Mouse (Mus musculus): ENCODE measurements around the gene Fndc3b.
"Not testable (repeated sequence)": the region's sequence is repeated elsewhere in the genome, so short reads cannot be mapped to it uniquely, and the experiment has no call there.

The Fndc3b gene

DNA sequence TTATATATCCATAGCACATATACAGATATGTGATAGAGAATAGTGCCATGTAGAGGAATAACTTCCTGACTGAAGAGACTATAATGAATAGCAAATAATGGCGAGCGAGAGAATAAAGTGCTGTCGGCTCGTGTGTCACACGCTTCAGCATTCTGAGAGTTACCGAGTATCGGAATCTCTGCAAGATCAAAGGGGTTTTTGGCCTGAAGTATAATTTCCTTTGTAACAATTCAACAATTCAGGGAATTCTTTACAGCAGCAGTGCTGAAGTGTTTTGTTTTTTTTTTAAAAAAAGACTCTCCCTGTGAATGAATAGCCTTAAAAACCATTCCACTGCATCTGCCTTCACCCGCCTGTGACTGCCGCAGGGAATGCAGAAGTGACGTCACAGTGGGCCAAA, 294.3 kb downstream of the Fndc3b start:
- DNase-seq (ENCODE audit: low spot score in 2 of 2), result no peak

DNA sequence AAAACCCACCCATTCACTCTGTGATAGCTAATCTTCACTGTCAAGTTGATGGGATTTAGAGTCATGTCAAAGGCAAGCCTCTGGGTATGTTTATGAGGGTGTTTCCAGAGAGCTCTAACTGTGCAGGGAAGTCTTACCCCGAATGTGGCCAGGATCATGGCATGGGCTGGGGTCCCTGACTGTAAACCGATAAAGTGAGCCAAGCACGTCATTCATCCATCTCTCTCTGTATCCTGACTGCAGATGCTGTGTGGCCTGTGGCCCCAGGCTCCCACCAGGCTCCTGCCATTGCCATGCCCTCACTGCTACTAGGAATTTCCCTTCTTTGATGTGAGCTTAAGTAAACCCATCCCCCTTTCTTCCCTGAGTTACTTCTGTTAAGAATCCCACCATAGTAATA, 297.5 kb downstream of the Fndc3b start:
- DNase-seq (ENCODE audit: low spot score in 2 of 2), result no peak

DNA sequence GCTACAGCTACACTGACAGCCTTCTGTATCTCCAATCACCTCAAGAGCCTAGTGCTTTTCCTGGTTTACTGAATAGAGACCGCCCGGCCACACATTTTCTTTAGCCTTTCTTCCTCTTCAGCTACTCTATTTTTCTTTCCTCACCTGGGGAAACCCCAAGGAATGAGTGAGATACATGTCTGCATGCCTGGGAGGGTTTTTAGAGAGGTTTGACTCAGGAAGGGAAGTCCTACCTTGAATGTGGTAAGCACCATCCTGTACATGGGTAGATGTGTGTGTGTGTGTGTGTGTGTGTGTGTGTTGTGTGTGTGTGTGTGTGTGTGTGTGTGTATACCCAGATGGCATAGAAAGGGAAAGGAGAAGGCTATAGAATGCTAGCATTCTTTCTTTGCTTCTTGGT, 299.8 kb downstream of the Fndc3b start:
- DNase-seq (ENCODE audit: low spot score in 2 of 2), result no peak

DNA sequence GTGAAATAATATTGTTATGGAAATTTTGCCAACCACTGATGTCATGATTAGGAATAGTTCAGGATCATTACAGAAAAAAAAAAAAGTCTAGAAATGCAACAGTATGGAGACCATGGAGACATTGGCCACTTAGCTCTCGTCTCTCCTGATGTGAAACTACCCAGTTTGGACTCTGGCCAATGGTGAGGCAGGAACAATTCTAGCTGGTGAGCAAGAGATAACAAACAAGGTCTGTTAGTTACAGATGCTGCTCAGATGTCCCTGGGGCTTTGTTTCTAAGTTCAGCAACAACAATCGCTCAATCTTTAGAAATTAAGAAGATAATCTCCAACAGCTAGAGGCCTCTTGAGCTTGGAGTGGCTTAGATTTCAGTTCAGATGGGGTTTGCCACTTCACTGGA, 302.5 kb downstream of the Fndc3b start:
- no peak for DNase-seq (ENCODE audit: low spot score in 2 of 2)

DNA sequence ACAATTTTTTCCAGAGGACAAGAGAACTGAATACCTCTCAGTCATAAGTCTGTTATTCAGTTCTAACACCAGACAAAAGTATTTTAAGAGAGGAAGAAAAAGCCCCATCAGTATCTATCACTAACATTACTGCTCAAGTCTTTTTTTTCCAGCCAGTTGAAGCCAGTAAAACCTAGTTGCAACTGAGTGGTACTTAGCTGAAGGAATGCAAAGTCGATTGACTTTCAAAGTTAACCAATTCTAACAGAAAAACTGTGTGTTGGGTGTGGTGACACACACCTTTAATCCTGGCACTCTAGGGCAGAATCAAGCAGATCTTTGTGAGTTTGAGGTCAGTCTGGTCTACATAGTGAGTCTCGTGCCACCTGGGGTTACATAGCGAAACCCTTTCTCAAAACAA, 304.7 kb downstream of the Fndc3b start:
- no peak for DNase-seq (ENCODE audit: low spot score in 2 of 2)

DNA sequence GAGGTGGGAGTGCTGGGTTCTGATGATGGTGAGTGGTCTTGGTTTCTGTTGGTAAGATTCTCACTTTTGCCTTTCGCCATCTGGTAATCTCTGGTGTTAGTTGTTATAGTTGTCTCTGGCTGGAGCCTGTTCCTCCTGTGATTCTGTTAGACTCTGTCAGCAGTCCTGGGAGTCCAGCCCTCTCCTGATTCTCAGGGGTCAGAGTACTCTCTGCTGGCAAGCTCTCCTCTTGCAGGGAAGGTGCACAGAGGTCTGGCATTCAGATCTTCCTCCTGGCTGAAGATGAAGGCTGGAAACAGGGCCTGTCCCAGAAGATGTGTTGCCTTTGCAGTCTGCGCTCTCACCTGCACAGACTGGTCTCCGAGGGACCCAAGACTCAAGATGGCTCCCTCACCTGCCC, 310.1 kb downstream of the Fndc3b start:
- not testable (repeated sequence) for DNase-seq (ENCODE audit: low spot score in 2 of 2)

DNA sequence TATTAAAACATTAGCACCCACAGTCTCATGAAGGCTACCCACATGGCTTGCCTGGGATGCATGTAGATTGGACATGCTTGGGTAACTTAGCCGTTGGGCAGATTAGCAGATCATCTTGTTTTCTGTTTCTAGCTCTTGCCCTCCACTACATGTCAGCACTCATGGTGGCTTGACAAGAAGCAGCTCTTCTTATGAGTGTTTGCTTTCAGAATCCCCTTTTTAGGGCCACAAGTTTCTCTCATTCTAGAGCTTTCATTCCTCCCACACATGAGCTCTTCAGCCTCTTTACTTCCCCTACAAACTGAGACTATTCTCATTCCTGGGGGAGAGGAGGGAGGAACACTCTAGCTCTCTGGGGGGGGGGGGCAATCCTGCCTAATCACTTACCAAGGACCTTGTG, 321.2 kb downstream of the Fndc3b start:
- DNase-seq (ENCODE audit: low spot score in 2 of 2), result no peak

DNA sequence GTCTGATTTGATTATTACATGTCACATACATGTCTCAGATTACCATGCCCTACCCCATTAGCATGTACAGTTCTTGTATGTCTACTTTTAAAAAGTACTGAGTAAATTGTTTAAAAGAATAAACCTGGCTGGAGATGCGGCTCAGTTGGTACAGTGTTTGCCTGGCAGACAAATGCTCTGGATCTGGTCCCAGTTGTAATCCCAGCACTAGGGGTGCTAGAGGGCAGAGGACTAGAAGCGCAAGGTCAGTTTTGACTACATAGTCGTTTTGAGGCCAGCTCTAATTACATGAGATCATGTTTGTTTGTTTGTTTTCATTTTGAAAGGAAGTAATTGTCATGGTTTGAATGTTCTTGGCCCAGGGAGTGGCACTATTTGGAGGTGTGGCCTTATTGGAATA, 326.3 kb downstream of the Fndc3b start:
- DNase-seq (ENCODE audit: low spot score in 2 of 2), result no peak

DNA sequence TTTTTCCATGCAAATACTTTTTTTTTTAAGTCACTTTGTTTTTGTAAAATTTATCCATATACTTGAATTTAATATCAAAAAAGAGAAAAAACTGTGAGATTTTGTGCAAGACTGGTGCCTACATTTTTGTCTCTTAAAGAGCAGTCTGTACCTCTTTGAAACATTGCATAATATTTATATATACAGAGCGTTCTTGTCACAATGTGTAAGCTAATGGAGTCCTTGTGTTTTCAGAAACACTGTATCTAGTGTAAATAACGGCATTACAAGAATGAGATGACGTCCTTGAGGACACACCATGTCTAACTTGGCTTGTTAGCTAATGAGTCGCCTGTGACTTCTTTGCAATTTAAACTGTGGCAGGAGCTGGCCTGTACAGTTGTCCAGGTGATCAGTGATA, 333.2 kb downstream of the Fndc3b start:
- DNase-seq (ENCODE audit: low spot score in 2 of 2), result no peak

DNA sequence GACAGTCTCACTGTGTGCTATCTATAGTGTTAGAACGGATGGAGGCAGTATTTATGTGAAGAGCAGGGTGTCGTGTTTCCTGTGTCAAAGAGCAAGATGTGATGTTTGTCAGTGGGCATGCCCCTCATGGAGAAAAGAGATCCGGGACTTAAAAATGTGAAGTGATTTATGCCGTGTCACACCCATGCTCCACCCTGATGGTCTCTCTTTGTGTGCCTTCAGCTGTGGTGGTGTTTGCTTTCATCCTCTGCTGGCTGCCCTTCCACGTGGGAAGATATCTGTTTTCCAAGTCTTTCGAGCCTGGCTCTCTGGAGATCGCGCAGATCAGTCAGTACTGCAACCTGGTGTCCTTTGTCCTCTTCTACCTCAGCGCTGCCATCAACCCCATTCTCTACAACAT, 336.7 kb downstream of the Fndc3b start:
- DNase-seq (ENCODE audit: low spot score in 2 of 2), result no peak

DNA sequence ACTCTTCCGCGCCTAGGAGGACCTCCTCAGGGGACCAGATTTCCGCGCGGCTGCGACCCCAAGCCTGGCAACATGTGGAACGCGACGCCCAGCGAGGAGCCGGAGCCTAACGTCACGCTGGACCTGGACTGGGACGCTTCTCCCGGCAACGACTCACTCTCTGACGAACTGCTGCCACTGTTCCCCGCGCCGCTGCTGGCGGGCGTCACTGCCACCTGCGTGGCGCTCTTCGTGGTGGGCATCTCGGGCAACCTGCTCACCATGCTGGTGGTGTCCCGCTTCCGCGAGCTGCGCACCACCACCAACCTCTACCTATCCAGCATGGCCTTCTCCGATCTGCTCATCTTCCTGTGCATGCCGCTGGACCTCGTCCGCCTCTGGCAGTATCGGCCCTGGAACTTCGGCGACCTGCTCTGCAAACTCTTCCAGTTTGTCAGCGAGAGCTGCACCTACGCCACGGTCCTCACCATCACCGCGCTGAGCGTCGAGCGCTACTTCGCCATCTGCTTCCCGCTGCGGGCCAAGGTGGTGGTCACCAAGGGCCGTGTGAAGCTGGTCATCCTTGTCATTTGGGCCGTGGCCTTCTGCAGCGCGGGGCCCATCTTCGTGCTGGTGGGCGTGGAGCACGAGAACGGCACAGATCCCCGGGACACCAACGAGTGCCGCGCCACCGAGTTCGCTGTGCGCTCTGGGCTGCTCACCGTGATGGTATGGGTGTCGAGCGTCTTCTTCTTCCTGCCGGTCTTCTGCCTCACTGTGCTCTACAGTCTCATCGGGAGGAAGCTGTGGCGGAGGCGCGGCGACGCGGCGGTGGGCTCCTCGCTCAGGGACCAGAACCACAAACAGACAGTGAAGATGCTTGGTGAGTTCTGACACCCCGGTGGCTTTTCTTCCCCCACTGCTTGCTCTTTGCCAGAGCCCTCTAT, 339.1 kb downstream of the Fndc3b start:
- no peak for DNase-seq (ENCODE audit: low spot score in 2 of 2)

DNA sequence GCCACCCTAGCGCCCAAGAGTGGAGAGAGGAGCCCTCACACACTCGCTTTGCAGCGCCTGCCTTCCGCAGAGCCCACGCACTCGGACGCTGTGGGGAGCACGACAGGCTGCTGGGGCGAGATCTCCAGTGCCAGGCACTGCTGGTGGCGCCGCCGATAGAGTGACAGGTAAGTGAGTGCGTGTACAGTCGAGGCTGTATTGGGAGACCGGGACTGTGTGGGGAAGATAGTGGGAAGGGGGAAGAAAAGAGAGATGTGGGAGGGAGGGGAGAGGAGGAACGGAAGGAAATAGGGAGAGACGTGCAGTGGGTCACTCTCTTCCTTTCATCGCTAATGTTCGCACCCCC, 339.9 kb downstream of the Fndc3b start, which contains the start of gene Ghsr:
TSS of gene Ghsr (plus strand) at position 76 of the 346 bp plus-strand sequence.
- no peak for DNase-seq (ENCODE audit: low spot score in 2 of 2)

DNA sequence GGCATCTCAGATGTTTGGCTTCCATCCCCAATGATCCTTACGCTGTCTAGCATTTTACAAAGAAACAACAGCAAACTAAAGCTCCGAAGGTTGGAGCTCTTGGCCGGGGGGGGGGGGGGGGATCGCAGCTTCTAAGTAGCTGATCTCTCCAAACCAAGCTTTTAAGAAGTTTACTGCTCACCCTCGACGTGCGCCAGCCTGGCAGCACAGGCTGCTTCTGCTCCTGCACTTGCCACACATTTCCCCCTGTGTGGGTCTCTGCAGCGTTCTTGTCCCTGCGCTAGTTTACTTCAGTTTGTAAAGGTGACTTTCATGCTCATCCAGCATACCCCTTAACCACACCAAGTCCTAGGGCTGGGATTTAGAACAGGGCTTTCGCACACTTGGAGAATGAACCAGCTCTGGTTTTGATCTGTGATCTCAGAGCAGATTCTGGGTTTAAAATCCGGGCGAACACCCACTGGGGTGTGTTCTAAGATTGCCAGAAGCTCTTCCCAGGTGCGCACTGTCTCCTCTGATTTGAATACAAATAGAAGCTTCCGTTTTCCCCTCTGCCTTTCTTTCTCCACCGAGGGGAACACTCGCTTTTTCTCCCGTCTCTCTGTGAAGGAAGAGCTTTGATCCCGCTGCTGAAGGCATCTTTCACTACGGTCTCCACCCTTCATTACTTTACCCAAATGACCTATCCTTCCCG, 340.4 kb downstream of the Fndc3b start:
- DNase-seq (ENCODE audit: low spot score in 2 of 2), result no peak

DNA sequence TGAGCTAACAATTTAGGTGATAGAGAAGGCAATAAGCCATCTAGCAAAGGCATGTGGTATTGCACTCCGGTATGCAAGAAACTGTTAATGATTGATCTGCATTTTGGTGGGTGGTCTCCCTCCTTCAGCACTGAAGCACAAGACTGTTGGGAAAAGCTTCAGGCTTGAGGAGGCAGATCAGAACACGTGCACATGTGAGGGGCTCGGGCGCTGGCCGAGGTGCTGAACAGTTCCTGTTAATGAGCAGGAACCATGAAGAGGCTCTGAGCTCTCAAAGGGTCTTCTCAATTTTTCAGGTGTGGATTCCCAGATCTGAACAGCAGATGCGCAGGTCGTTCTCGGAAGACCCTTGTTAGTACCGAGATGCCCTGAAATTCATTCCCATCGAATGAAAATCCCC, 341.0 kb downstream of the Fndc3b start:
- DNase-seq (ENCODE audit: low spot score in 2 of 2), result no peak

All from left cerebral cortex, adult 9 months (tissue).